In the genomic region with DNA sequence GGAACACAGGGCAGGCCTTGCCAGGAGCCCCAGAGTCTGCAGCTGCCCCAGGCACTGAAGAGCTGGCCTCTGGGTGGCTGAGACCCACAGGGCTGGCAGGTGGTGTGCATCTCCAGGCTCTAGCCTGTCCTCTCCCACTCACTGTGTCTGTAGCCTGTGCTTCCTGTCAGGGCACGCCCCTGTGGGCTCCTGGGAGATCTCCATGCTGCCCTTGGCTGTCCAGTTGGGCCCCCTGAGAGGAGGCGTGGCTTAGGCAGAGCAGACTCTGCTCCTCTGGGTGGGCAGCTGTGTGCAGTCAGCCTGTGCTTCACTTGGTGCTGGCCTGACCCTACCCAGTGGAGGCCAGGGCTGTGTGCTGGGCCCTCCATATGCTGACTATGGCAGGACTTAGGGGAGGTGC, we compare ENCODE assay signal across 9 mouse cellular contexts. TPM values are rescaled to one million over a fixed set of nuclear protein-coding genes. Genes with fewer than 3 reads are reported as not detected.
A peak's percentile ranks its signal among the peaks of the same experiment; 100 is the strongest.
DNase-seq lines count a peak whose midpoint lies in the region; ATAC-seq and TF ChIP-seq lines count a peak whose summit lies in the region.
"Had no signal": no experiment of that assay in that cellular context is flagged by ENCODE, and none has a peak within 500 bp of the region (broad histone marks: within the 10 kb centered on the region; RNA-seq: fewer than 3 reads in every experiment).

No protein-coding gene starts in this region.

- DNase-seq in hindbrain, embryonic 10.5 days (ENCODE audit: low spot score) = no peak
- no peak for DNase-seq in hindbrain, postnatal 0 days (ENCODE audit: low spot score)
- DNase-seq in embryonic facial prominence, embryonic 10.5 days (ENCODE audit: low spot score) = peak; percentile 30
- no peak for DNase-seq in spleen, postnatal 4 days (ENCODE audit: low spot score in 2 of 2)
- DNase-seq in thymus, adult 2 months = no peak

- no peaks in the 10 kb centered on the region for H3K9me3 ChIP-seq in hindbrain, embryonic 10.5 days
- no peaks in the 10 kb centered on the region for H3K9me3 ChIP-seq in hindbrain, postnatal 0 days (ENCODE audit: low read length)
- H3K9me3 ChIP-seq in embryonic facial prominence, embryonic 10.5 days = no peaks in the 10 kb centered on the region
- no peaks in the 10 kb centered on the region for H3K9me3 ChIP-seq in heart, embryonic 16.5 days (replicated peaks; ENCODE audit: control insufficient read depth, low read length)
- H3K9me3 ChIP-seq in liver, embryonic 16.5 days (replicated peaks; ENCODE audit: control insufficient read depth, low read length) = no peaks in the 10 kb centered on the region

- no peak overlapping the region for H3K9ac ChIP-seq in hindbrain, postnatal 0 days (replicated peaks; ENCODE audit: low read length)
- H3K9ac ChIP-seq in heart, embryonic 16.5 days (ENCODE audit: low read length) = peak overlapping the region; percentile 26; the same call in 1 of the 2 replicates
- no peak overlapping the region for H3K9ac ChIP-seq in liver, embryonic 16.5 days (ENCODE audit: low read depth, low read length)

- TF ChIP-seq POLR2A in thymus, adult 2 months (IDR thresholded peaks at IDR 0.05; ENCODE audit: control insufficient read depth, extremely low read depth, insufficient read depth, low read length, poor library complexity) = no peak

- no peak for TF ChIP-seq CTCF in hindbrain, postnatal 0 days (IDR thresholded peaks at IDR 0.05; ENCODE audit: low read depth)
- no peak for TF ChIP-seq CTCF in thymus, adult 2 months (IDR thresholded peaks at IDR 0.05; ENCODE audit: borderline replicate concordance, control insufficient read depth, extremely low read depth, insufficient read depth, low read length, poor library complexity)

- WGBS in hindbrain, embryonic 10.5 days = 65% methylated on average over 2 of the region's 2 CpGs
- 54% methylated on average over 2 of the region's 2 CpGs for WGBS in hindbrain, postnatal 0 days
- WGBS in embryonic facial prominence, embryonic 10.5 days = 58% methylated on average over 2 of the region's 2 CpGs
- WGBS in heart, embryonic 16.5 days = 18% methylated on average over 2 of the region's 2 CpGs
- WGBS in liver, embryonic 16.5 days (ENCODE audit: insufficient replicate concordance) = 20% methylated on average over 2 of the region's 2 CpGs
- 75% methylated on average over 2 of the region's 2 CpGs for WGBS in thymus, adult 2 months

- no peak overlapping the region for H3K4me3 ChIP-seq in hindbrain, embryonic 10.5 days
- H3K4me3 ChIP-seq in hindbrain, postnatal 0 days (ENCODE audit: low read length) = no peak overlapping the region
- H3K4me3 ChIP-seq in embryonic facial prominence, embryonic 10.5 days = no peak overlapping the region
- no peak overlapping the region for H3K4me3 ChIP-seq in heart, embryonic 16.5 days (ENCODE audit: low read length)
- no peak overlapping the region for H3K4me3 ChIP-seq in liver, embryonic 16.5 days (ENCODE audit: low read depth, low read length)
- no peak overlapping the region for H3K4me3 ChIP-seq in thymus, adult 2 months (ENCODE audit: control insufficient read depth, insufficient read depth, low read length)

- H3K36me3 ChIP-seq in hindbrain, embryonic 10.5 days = peaks cover 58% of the 10 kb centered on the region
- no peaks in the 10 kb centered on the region for H3K36me3 ChIP-seq in hindbrain, postnatal 0 days (ENCODE audit: insufficient read depth, low read length)
- peaks cover 72% of the 10 kb centered on the region for H3K36me3 ChIP-seq in embryonic facial prominence, embryonic 10.5 days (replicated peaks)
- 0 out of 2 replicates have a peak, but pooled peaks cover 2% of the 10 kb centered on the region for H3K36me3 ChIP-seq in heart, embryonic 16.5 days (ENCODE audit: control insufficient read depth, insufficient read depth)
- H3K36me3 ChIP-seq in liver, embryonic 16.5 days (ENCODE audit: control insufficient read depth, insufficient read depth) = no peaks in the 10 kb centered on the region
- H3K36me3 ChIP-seq in thymus, adult 2 months (ENCODE audit: control insufficient read depth, insufficient read depth, low read length) = no peaks in the 10 kb centered on the region

- no peaks in the 10 kb centered on the region for H3K27me3 ChIP-seq in hindbrain, embryonic 10.5 days (ENCODE audit: insufficient read depth, poor library complexity, severe bottlenecking)
- H3K27me3 ChIP-seq in hindbrain, postnatal 0 days (ENCODE audit: insufficient read depth, low read length) = no peaks in the 10 kb centered on the region
- H3K27me3 ChIP-seq in embryonic facial prominence, embryonic 10.5 days (replicated peaks; ENCODE audit: low read depth, poor library complexity, severe bottlenecking) = no peaks in the 10 kb centered on the region
- no peaks in the 10 kb centered on the region for H3K27me3 ChIP-seq in heart, embryonic 16.5 days (ENCODE audit: control insufficient read depth, insufficient read depth, low read length)
- H3K27me3 ChIP-seq in liver, embryonic 16.5 days (ENCODE audit: control insufficient read depth, insufficient read depth, low read depth, low read length) = no peaks in the 10 kb centered on the region
- H3K27me3 ChIP-seq in thymus, adult 2 months (ENCODE audit: control insufficient read depth, insufficient read depth, low read length) = no peaks in the 10 kb centered on the region
- H3K27me3 ChIP-seq: CH12.LX had no signal

- ATAC-seq in hindbrain, postnatal 0 days = no peak
- ATAC-seq in heart, embryonic 16.5 days (replicated peaks; ENCODE audit: extremely low read depth, insufficient read depth, low FRiP score) = 0 out of 2 replicates have a peak, but pooled peaks have one; percentile 18
- peak; percentile 14 for ATAC-seq in liver, embryonic 16.5 days (ENCODE audit: low read depth)
- no peak for ATAC-seq in frontal cortex, adult (ENCODE audit: low TSS enrichment)

- H3K27ac ChIP-seq in hindbrain, embryonic 10.5 days = 0 out of 2 replicates have a peak overlapping the region, but pooled peaks have one; percentile 36
- H3K27ac ChIP-seq in hindbrain, postnatal 0 days = no peak overlapping the region
- H3K27ac ChIP-seq in embryonic facial prominence, embryonic 10.5 days (replicated peaks) = 0 out of 2 replicates have a peak overlapping the region, but pooled peaks have one; percentile 4
- peak overlapping the region; percentile 16; the same call in 1 of the 2 replicates for H3K27ac ChIP-seq in heart, embryonic 16.5 days (ENCODE audit: low read length)
- no peak overlapping the region for H3K27ac ChIP-seq in liver, embryonic 16.5 days (ENCODE audit: low read length)
- H3K27ac ChIP-seq in thymus, adult 2 months (ENCODE audit: control insufficient read depth, insufficient read depth, low read length) = no peak overlapping the region

- H3K4me1 ChIP-seq in hindbrain, embryonic 10.5 days (replicated peaks) = peaks cover 72% of the 10 kb centered on the region
- H3K4me1 ChIP-seq in hindbrain, postnatal 0 days (ENCODE audit: insufficient read depth, low read length) = peaks cover 12% of the 10 kb centered on the region
- H3K4me1 ChIP-seq in embryonic facial prominence, embryonic 10.5 days = peaks cover 52% of the 10 kb centered on the region
- peaks cover 45% of the 10 kb centered on the region for H3K4me1 ChIP-seq in heart, embryonic 16.5 days (ENCODE audit: control insufficient read depth, insufficient read depth, low read length)
- peaks cover 41% of the 10 kb centered on the region for H3K4me1 ChIP-seq in liver, embryonic 16.5 days (ENCODE audit: control insufficient read depth, low read depth, low read length)
- H3K4me1 ChIP-seq in thymus, adult 2 months (replicated peaks; ENCODE audit: control insufficient read depth, insufficient read depth, low read length) = peaks cover 55% of the 10 kb centered on the region

- no peak overlapping the region for H3K4me2 ChIP-seq in hindbrain, postnatal 0 days (ENCODE audit: low read depth, low read length)
- H3K4me2 ChIP-seq in heart, embryonic 16.5 days (ENCODE audit: low read depth, low read length) = no peak overlapping the region
- no peak overlapping the region for H3K4me2 ChIP-seq in liver, embryonic 16.5 days (ENCODE audit: low read depth, low read length)

RNA-seq across cellular contexts. Expression of a gene that starts 5.0 kb away (rescaled TPM):
- 169 and 180 TPM in 2 replicates for polyA plus RNA-seq in hindbrain, embryonic 10.5 days (2016; fragmentation: Nextera tagmentation; extraction: Ambion mirVana)
- total RNA-seq in hindbrain, postnatal 0 days (2014; rRNA removed) = 128 and 156 TPM in 2 replicates
- polyA plus RNA-seq in hindbrain, postnatal 0 days (2015; fragmentation: Nextera tagmentation; extraction: Ambion mirVana) = 94.3 and 95.5 TPM in 2 replicates
- 198 TPM in 2 replicates for polyA plus RNA-seq in embryonic facial prominence, embryonic 10.5 days (2016; fragmentation: Nextera tagmentation; extraction: Ambion mirVana)
- polyA plus RNA-seq in heart, embryonic 16.5 days (2015; fragmentation: Nextera tagmentation; extraction: Ambion mirVana) = 50.7 and 103 TPM in 2 replicates
- polyA plus RNA-seq in liver, embryonic 16.5 days (2015; fragmentation: Nextera tagmentation; extraction: Ambion mirVana) = 5.0 and 9.8 TPM in 2 replicates
- 492 and 499 TPM in 2 replicates for polyA plus RNA-seq in thymus, adult 2 months (2012; rRNA removed)

RNA-seq across cellular contexts. Expression of a gene that starts 21.9 kb away (rescaled TPM):
- polyA plus RNA-seq in hindbrain, embryonic 10.5 days (2016; fragmentation: Nextera tagmentation; extraction: Ambion mirVana) = 4.6 and 5.5 TPM in 2 replicates
- total RNA-seq in hindbrain, postnatal 0 days (2014; rRNA removed) = 0.54 and 2.2 TPM in 2 replicates
- 1.1 TPM in 2 replicates for polyA plus RNA-seq in hindbrain, postnatal 0 days (2015; fragmentation: Nextera tagmentation; extraction: Ambion mirVana)
- 5.7 and 6.4 TPM in 2 replicates for polyA plus RNA-seq in embryonic facial prominence, embryonic 10.5 days (2016; fragmentation: Nextera tagmentation; extraction: Ambion mirVana)
- polyA plus RNA-seq in heart, embryonic 16.5 days (2015; fragmentation: Nextera tagmentation; extraction: Ambion mirVana) = 2.2 and 2.8 TPM in 2 replicates
- polyA plus RNA-seq in liver, embryonic 16.5 days (2015; fragmentation: Nextera tagmentation; extraction: Ambion mirVana) = 1.2 and 1.5 TPM in 2 replicates
- 7.5 and 8.1 TPM in 2 replicates for polyA plus RNA-seq in thymus, adult 2 months (2012; rRNA removed)

RNA-seq across cellular contexts. Expression of a gene that starts 25.0 kb away (rescaled TPM):
- 11.0 and 11.3 TPM in 2 replicates for polyA plus RNA-seq in hindbrain, embryonic 10.5 days (2016; fragmentation: Nextera tagmentation; extraction: Ambion mirVana)
- 7.3 and 11.4 TPM in 2 replicates for total RNA-seq in hindbrain, postnatal 0 days (2014; rRNA removed)
- 3.6 and 4.0 TPM in 2 replicates for polyA plus RNA-seq in hindbrain, postnatal 0 days (2015; fragmentation: Nextera tagmentation; extraction: Ambion mirVana)
- 10.9 and 14.1 TPM in 2 replicates for polyA plus RNA-seq in embryonic facial prominence, embryonic 10.5 days (2016; fragmentation: Nextera tagmentation; extraction: Ambion mirVana)
- polyA plus RNA-seq in heart, embryonic 16.5 days (2015; fragmentation: Nextera tagmentation; extraction: Ambion mirVana) = 3.5 and 4.0 TPM in 2 replicates
- polyA plus RNA-seq in liver, embryonic 16.5 days (2015; fragmentation: Nextera tagmentation; extraction: Ambion mirVana) = 3.2 and 3.7 TPM in 2 replicates
- polyA plus RNA-seq in thymus, adult 2 months (2012; rRNA removed) = 42.9 and 48.2 TPM in 2 replicates

RNA-seq across cellular contexts. Expression of a gene that starts 25.0 kb away (rescaled TPM):
- 89.9 and 92.0 TPM in 2 replicates for polyA plus RNA-seq in hindbrain, embryonic 10.5 days (2016; fragmentation: Nextera tagmentation; extraction: Ambion mirVana)
- 39.5 and 43.2 TPM in 2 replicates for total RNA-seq in hindbrain, postnatal 0 days (2014; rRNA removed)
- polyA plus RNA-seq in hindbrain, postnatal 0 days (2015; fragmentation: Nextera tagmentation; extraction: Ambion mirVana) = 68.3 and 69.1 TPM in 2 replicates
- polyA plus RNA-seq in embryonic facial prominence, embryonic 10.5 days (2016; fragmentation: Nextera tagmentation; extraction: Ambion mirVana) = 84.8 and 88.2 TPM in 2 replicates
- 60.1 and 68.4 TPM in 2 replicates for polyA plus RNA-seq in heart, embryonic 16.5 days (2015; fragmentation: Nextera tagmentation; extraction: Ambion mirVana)
- 35.3 and 38.3 TPM in 2 replicates for polyA plus RNA-seq in liver, embryonic 16.5 days (2015; fragmentation: Nextera tagmentation; extraction: Ambion mirVana)
- polyA plus RNA-seq in thymus, adult 2 months (2012; rRNA removed) = 151 and 156 TPM in 2 replicates

RNA-seq across cellular contexts. Expression of a gene that starts 29.2 kb away (rescaled TPM):
- polyA plus RNA-seq in hindbrain, embryonic 10.5 days (2016; fragmentation: Nextera tagmentation; extraction: Ambion mirVana) = 77.0 and 77.1 TPM in 2 replicates
- 209 and 213 TPM in 2 replicates for total RNA-seq in hindbrain, postnatal 0 days (2014; rRNA removed)
- 81.9 and 82.8 TPM in 2 replicates for polyA plus RNA-seq in hindbrain, postnatal 0 days (2015; fragmentation: Nextera tagmentation; extraction: Ambion mirVana)
- 83.2 and 84.8 TPM in 2 replicates for polyA plus RNA-seq in embryonic facial prominence, embryonic 10.5 days (2016; fragmentation: Nextera tagmentation; extraction: Ambion mirVana)
- 41.7 and 58.2 TPM in 2 replicates for polyA plus RNA-seq in heart, embryonic 16.5 days (2015; fragmentation: Nextera tagmentation; extraction: Ambion mirVana)
- 2.8 and 5.1 TPM in 2 replicates for polyA plus RNA-seq in liver, embryonic 16.5 days (2015; fragmentation: Nextera tagmentation; extraction: Ambion mirVana)
- 94.7 and 103 TPM in 2 replicates for polyA plus RNA-seq in thymus, adult 2 months (2012; rRNA removed)

Comparison
In these comparisons a context has a peak if more than half of its experiments do, and no peak if none do; other contexts are left out.
1. H3K27ac ChIP-seq: peak in hindbrain, embryonic 10.5 days (single experiment), embryonic facial prominence, embryonic 10.5 days (single experiment) and heart, embryonic 16.5 days (single experiment); none in hindbrain, postnatal 0 days (single experiment), liver, embryonic 16.5 days (single experiment) and thymus, adult 2 months (single experiment).
2. ATAC-seq: peak in heart, embryonic 16.5 days (single experiment) and liver, embryonic 16.5 days (single experiment); none in hindbrain, postnatal 0 days (single experiment) and frontal cortex, adult (single experiment).